Mouse (Mus musculus) embryonic facial prominence, embryonic 14.5 days (tissue): ENCODE measurements around the gene Srarp. TPM values are rescaled to one million over a fixed set of nuclear protein-coding genes. Genes with fewer than 3 reads are reported as not detected.
A peak's percentile ranks its signal among the peaks of the same experiment; 100 is the strongest.

Experiments used
- ATAC-seq: fragments of 200-750 bp; cut with Nextera tagmentation; 2 replicates; pipeline ENCODE4 v1.8.0; 2017; ENCODE audit warnings: low read depth, moderate number of reproducible peaks, moderate TSS enrichment
- DNase-seq: peaks from one replicate; pipeline ENCODE4 v3.0.0-alpha.2; 2015; ENCODE audit warnings: low spot score
- H3K27ac ChIP-seq: fragments of 300-500 bp; sonication (generic); replicated peaks from 2 replicates; pipeline ENCODE4 v1.5.1; 2014; ENCODE audit warnings: low read depth, mild to moderate bottlenecking, low read length, moderate library complexity
- H3K27me3 ChIP-seq: fragments of 300-500 bp; sonication (generic); replicated peaks from 2 replicates; pipeline ENCODE4 v1.6.1; 2014; ENCODE audit warnings: low read length; ENCODE audit not compliant: control insufficient read depth, insufficient read depth
- H3K36me3 ChIP-seq: fragments of 300-500 bp; sonication (generic); 2 replicates; pipeline ENCODE4 v1.6.1; 2014; ENCODE audit warnings: low read length, mixed read lengths; ENCODE audit not compliant: control insufficient read depth, insufficient read depth
- H3K4me1 ChIP-seq: fragments of 300-500 bp; sonication (generic); 2 replicates; pipeline ENCODE4 v1.6.1; 2014; ENCODE audit warnings: antibody characterized with exemption, low read length; ENCODE audit not compliant: control insufficient read depth, insufficient read depth
- H3K4me2 ChIP-seq: fragments of 300-500 bp; sonication (generic); 2 replicates; pipeline ENCODE4 v1.6.1; 2014; ENCODE audit warnings: low read depth, mild to moderate bottlenecking, low read length, moderate library complexity, mixed read lengths
- H3K4me3 ChIP-seq: fragments of 300-500 bp; sonication (generic); 2 replicates; pipeline ENCODE4 v1.5.1; 2014; ENCODE audit warnings: low read depth, mild to moderate bottlenecking, low read length
- H3K9ac ChIP-seq: fragments of 300-500 bp; sonication (generic); 2 replicates; pipeline ENCODE4 v1.6.1; 2014; ENCODE audit warnings: low read depth, mild to moderate bottlenecking, low read length, moderate library complexity, mixed read lengths
- H3K9me3 ChIP-seq: fragments of 300-500 bp; sonication (generic); 2 replicates; pipeline ENCODE4 v1.6.1; 2016; ENCODE audit warnings: low read length; ENCODE audit not compliant: control insufficient read depth
- WGBS: fragments of 180-500 bp; shearing (Covaris S2); extraction: QIAGEN DNeasy Blood & Tissue Kit; methylation state at CpG from one replicate; pipeline ENCODE4 v1.1.7; 2014; 5-methylcytosine and 5-hydroxymethylcytosine counted together
- polyA plus RNA-seq: library from polyadenylated mRNA; unstranded; fragments of >200 nt; fragmentation: Nextera tagmentation; extraction: Ambion mirVana; gene quantifications from 2 replicates; pipeline ENCODE4 v1.2.1, GENCODE M21; 2014

Srarp gene
- polyA plus RNA-seq, 1 experiment from 2014 or later, result not detected

DNA sequence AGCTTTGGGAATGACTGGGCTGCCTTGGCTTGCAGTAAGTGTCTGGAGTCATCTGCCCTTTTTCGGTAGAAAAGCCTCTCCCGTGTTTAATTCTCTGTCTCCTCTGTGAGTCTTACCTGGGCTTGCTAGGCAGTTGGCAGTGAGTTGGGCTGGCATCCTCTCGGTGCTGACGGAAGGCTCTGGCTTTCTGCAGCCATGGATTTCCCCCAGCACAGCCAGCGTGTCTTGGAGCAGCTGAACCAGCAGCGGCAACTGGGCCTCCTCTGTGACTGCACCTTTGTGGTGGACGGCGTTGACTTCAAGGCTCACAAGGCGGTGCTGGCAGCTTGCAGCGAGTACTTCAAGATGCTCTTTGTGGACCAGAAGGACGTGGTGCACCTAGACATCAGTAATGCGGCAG is 25.7 kb upstream of the Srarp start:
- H3K4me2 ChIP-seq, result no peak overlapping the region
- no peak overlapping the region for H3K4me3 ChIP-seq
- DNase-seq (no peak), ATAC-seq (no peak)
- no peaks in the 10 kb centered on the region for H3K9me3 ChIP-seq
- H3K27ac ChIP-seq, result no peak overlapping the region
- H3K27me3 ChIP-seq, result no peaks in the 10 kb centered on the region
- 89% methylated on average over 12 of the region's 12 CpGs for WGBS
- H3K36me3 ChIP-seq, result peaks cover 53% of the 10 kb centered on the region
- H3K9ac ChIP-seq, result no peak overlapping the region
- H3K4me1 ChIP-seq, result peaks cover 6% of the 10 kb centered on the region

GRCm38 (mm10) chr4:141461088-141461487 is 25.2 kb upstream of the Srarp start:
- Histone ChIP-seq H3K4me3 (no peak overlapping the region), H3K27ac (no peak overlapping the region), H3K36me3 (peaks cover 48% of the 10 kb centered on the region), H3K9ac (no peak overlapping the region), H3K9me3 (no peaks in the 10 kb centered on the region), H3K27me3 (no peaks in the 10 kb centered on the region), H3K4me2 (no peak overlapping the region), H3K4me1 (peaks cover 6% of the 10 kb centered on the region)
- ATAC-seq, result no peak
- peak; percentile 41 for DNase-seq
- 68% methylated on average over 12 of the region's 12 CpGs for WGBS

DNA sequence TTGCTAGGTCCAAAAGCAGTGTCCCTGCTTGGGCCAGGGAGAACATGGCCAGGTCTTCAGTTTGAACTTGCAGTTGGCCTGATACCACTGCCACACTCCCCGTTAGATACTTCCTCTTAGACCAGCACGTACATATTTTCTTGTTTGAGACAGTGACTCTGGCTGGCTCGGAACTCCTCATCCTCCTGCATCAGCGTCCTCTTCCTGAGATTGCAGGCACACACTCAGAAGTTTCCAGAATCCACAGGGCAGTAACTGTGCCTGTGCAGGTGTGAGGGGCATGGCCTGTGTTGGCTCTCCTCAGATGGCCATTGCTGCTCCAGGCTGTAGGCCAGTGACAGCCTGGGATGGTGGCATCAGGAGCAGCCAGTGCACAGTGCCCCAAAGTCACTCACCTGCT is 24.6 kb upstream of the Srarp start:
- Histone ChIP-seq H3K27me3 (no peaks in the 10 kb centered on the region), H3K27ac (no peak overlapping the region), H3K4me2 (no peak overlapping the region), H3K9me3 (no peaks in the 10 kb centered on the region), H3K36me3 (peaks cover 42% of the 10 kb centered on the region), H3K4me3 (no peak overlapping the region), H3K4me1 (peaks cover 6% of the 10 kb centered on the region), H3K9ac (no peak overlapping the region)
- DNase-seq (no peak), ATAC-seq (no peak)
- WGBS, result 94% methylated on average over 4 of the region's 4 CpGs

DNA sequence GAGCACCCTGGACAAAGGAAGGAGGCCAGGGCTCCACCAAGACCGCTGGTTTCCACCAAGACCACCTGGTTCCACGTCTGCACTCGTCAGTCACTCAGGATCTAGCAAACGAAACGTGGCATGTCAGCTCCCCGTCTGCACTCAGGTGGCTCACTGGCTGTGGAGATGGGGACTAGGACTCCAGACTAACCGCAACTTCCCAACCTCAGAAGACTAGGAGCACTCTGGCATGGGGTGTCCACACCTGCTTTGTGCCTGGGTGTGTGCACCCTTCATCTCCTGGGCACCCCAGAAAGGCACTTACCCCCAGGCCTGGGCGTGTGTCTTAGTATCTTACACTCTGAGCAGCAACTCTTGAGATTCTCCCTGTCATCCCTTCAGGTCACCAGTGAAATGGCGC is 23.9 kb upstream of the Srarp start:
- Histone ChIP-seq H3K4me2 (no peak overlapping the region), H3K4me1 (peaks cover 6% of the 10 kb centered on the region), H3K9ac (no peak overlapping the region), H3K27ac (no peak overlapping the region), H3K36me3 (peaks cover 37% of the 10 kb centered on the region), H3K27me3 (no peaks in the 10 kb centered on the region), H3K4me3 (no peak overlapping the region), H3K9me3 (no peaks in the 10 kb centered on the region)
- ATAC-seq, result no peak
- no peak for DNase-seq
- 87% methylated on average over 9 of the region's 9 CpGs for WGBS

- WGBS, result 59% methylated on average over 3 of the region's 3 CpGs
- Histone ChIP-seq H3K9ac (no peak overlapping the region), H3K36me3 (peaks cover 31% of the 10 kb centered on the region), H3K4me2 (no peak overlapping the region), H3K27me3 (no peaks in the 10 kb centered on the region), H3K27ac (peak overlapping the region; percentile 63; the same call in 1 of the 2 replicates), H3K9me3 (no peaks in the 10 kb centered on the region), H3K4me1 (peaks cover 6% of the 10 kb centered on the region), H3K4me3 (no peak overlapping the region)
- DNase-seq (no peak), ATAC-seq (peak; percentile 4; the same call in 1 of the 2 replicates)
Observed at GRCm38 (mm10) chr4:141458888-141459287, 23.0 kb upstream of the Srarp start.

DNA sequence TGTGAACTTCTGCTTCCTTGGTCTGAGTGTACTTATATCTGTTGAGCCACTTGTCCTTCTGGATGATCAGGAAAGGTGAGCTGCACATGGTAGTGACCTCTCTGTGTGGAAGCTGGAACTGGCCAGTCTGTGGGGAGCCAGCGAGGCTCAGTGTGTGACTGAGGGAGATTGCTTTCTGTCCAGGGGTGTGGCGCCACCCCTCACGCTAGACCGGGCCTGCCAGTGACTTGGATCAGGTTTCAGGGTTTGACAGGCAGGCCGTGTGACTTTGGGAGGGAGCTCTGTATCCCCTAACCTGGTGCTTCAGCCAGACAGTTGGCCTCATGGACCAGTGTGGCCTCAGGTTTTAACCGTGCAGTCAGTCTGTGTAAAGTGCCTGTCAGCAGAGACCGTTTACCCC is 22.3 kb upstream of the Srarp start:
- peaks cover 25% of the 10 kb centered on the region for H3K36me3 ChIP-seq
- WGBS, result 16% methylated on average over 7 of the region's 7 CpGs
- H3K4me1 ChIP-seq, result peaks cover 6% of the 10 kb centered on the region
- H3K4me3 ChIP-seq, result no peak overlapping the region
- DNase-seq (peak; percentile 69), ATAC-seq (peak; percentile 48)
- no peak overlapping the region; the same call in 1 of the 2 replicates for H3K4me2 ChIP-seq
- peak overlapping the region; percentile 63 for H3K27ac ChIP-seq
- peak overlapping the region; percentile 11; the same call in 1 of the 2 replicates for H3K9ac ChIP-seq
- H3K27me3 ChIP-seq, result no peaks in the 10 kb centered on the region
- H3K9me3 ChIP-seq, result no peaks in the 10 kb centered on the region

DNA sequence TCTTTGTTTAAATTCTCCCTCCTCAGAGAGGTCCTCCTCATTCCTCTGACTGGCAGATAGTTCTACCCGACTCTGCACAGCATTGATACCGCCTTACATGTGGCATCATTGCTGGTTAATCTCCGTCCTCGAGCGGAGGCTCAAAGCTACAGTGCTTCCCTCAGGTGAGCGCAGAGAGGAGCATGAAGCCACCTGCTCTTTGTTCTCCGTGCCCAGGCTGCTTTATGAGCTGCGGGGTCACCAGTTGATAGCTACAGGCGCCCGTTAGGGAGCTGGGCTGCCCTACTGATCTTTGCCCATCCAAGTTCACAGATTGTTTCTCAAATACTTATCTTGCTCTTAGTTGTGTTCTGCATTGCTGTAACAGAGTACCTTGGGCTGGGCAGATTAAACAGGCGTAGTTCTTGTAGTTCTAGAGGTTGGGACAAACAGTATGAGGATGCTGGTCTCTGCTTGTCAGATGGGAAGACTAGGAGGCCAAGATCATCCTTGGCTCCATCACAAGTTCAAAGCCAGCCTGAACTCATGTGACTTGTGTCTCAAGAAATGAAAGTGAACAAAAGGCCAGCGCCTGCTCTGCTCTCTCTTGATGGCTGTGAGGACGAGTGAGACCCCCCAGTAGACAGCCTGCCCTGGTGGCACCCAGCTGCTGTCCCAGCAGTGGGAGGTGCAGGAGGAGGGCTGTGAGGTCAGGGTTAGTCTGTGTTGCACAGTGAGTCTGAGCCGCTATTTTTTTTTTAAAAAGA is 20.5 kb upstream of the Srarp start:
- no peak overlapping the region for H3K4me2 ChIP-seq
- H3K9me3 ChIP-seq, result no peaks in the 10 kb centered on the region
- 94% methylated on average over 14 of the region's 14 CpGs for WGBS
- ATAC-seq, result no peak
- H3K27me3 ChIP-seq, result no peaks in the 10 kb centered on the region
- H3K4me3 ChIP-seq, result no peak overlapping the region
- H3K36me3 ChIP-seq, result peaks cover 21% of the 10 kb centered on the region; the same call in 1 of the 2 replicates
- peaks cover 6% of the 10 kb centered on the region for H3K4me1 ChIP-seq
- no peak overlapping the region for H3K9ac ChIP-seq
- H3K27ac ChIP-seq, result no peak overlapping the region
- no peak for DNase-seq

- Histone ChIP-seq H3K9ac (no peak overlapping the region), H3K4me1 (peaks cover 6% of the 10 kb centered on the region), H3K4me3 (no peak overlapping the region), H3K9me3 (no peaks in the 10 kb centered on the region), H3K27me3 (no peaks in the 10 kb centered on the region), H3K27ac (no peak overlapping the region; the same call in 1 of the 2 replicates), H3K4me2 (no peak overlapping the region), H3K36me3 (peaks cover 19% of the 10 kb centered on the region; the same call in 1 of the 2 replicates)
- WGBS, result 63% methylated on average over 4 of the region's 4 CpGs
- DNase-seq (no peak), ATAC-seq (0 out of 2 replicates have a peak, but pooled peaks have one; percentile 31)
Observed at GRCm38 (mm10) chr4:141455526-141455925, 19.6 kb upstream of the Srarp start.
